Mouse (Mus musculus) myocyte (in vitro differentiated cells): ENCODE results near the gene Ggn.

Source experiments
- CEBPB ChIP-seq: IDR thresholded peaks from 2 replicates; pipeline ENCODE4 v1.6.1; 2011; ENCODE audit warnings: mild to moderate bottlenecking, moderate library complexity; ENCODE audit not compliant: poor library complexity, insufficient read depth, severe bottlenecking
- E2F4 ChIP-seq: IDR thresholded peaks from one replicate; pipeline ENCODE4 v1.6.1; 2011; ENCODE audit warnings: mild to moderate bottlenecking, control low read depth, moderate library complexity; ENCODE audit not compliant: insufficient read depth
- MAX ChIP-seq: IDR thresholded peaks from one replicate; pipeline ENCODE4 v1.6.1; 2011; ENCODE audit warnings: low read depth, mild to moderate bottlenecking, control low read depth
- MYOD1 ChIP-seq, 3 experiments: IDR thresholded peaks; one replicate each; pipeline ENCODE4 v1.6.1; 2011; ENCODE audit warnings: control low read depth in 2 of 3, low read depth in 2 of 3, mild to moderate bottlenecking in 2 of 3, moderate library complexity in 1 of 3; ENCODE audit not compliant: insufficient read length in 2 of 3, control insufficient read depth in 1 of 3
- MYOG ChIP-seq, 3 experiments: IDR thresholded peaks; one replicate each; pipeline ENCODE4 v1.6.1; 2011; ENCODE audit warnings: control low read depth in 2 of 3, low read depth in 2 of 3, mild to moderate bottlenecking in 2 of 3; ENCODE audit not compliant: insufficient read length in 2 of 3, control insufficient read depth in 1 of 3, insufficient read depth in 1 of 3
- POLR2A ChIP-seq: IDR thresholded peaks from one replicate; pipeline ENCODE4 v1.6.1; 2011; ENCODE audit warnings: low read depth, mild to moderate bottlenecking, control low read depth, moderate library complexity; ENCODE audit not compliant: insufficient read length
- POLR2AphosphoS2 ChIP-seq: IDR thresholded peaks from one replicate; pipeline ENCODE4 v1.6.1; 2011; ENCODE audit warnings: low read depth, control low read depth; ENCODE audit not compliant: insufficient read length
- TCF12 ChIP-seq: IDR thresholded peaks from one replicate; pipeline ENCODE4 v1.6.1; 2011; ENCODE audit warnings: mild to moderate bottlenecking, control low read depth; ENCODE audit not compliant: poor library complexity, insufficient read depth, severe bottlenecking
- TCF3 ChIP-seq: IDR thresholded peaks from one replicate; pipeline ENCODE4 v1.6.1; 2011; ENCODE audit warnings: low read depth, control low read depth; ENCODE audit not compliant: insufficient read length
- USF1 ChIP-seq: IDR thresholded peaks from one replicate; pipeline ENCODE4 v1.6.1; 2011; ENCODE audit warnings: low read depth, mild to moderate bottlenecking, control low read depth, moderate library complexity

GRCm38 (mm10) chr7:29214236-29214635 lies 44.2 kb downstream of the Ggn start:
- TF ChIP-seq POLR2A (no peak), CEBPB (no peak), POLR2AphosphoS2 (no peak), MYOG (IDR thresholded peaks at IDR 0.05; ENCODE audit: control insufficient read depth in 1 of 3, insufficient read depth in 1 of 3, insufficient read length in 2 of 3, low read depth in 2 of 3) (no peak), USF1 (no peak), MAX (no peak), MYOD1 (IDR thresholded peaks at IDR 0.05; ENCODE audit: control insufficient read depth in 1 of 3, insufficient read length in 2 of 3, low read depth in 2 of 3) (no peak), E2F4 (no peak), TCF12 (no peak), TCF3 (no peak)
